Mouse (Mus musculus): ENCODE results near the gene Adk. TPM values are rescaled to one million over a fixed set of nuclear protein-coding genes. Genes with fewer than 3 reads are reported as not detected.

Adk gene
- total and polyA plus RNA-seq, 2 experiments from 2014 or later = 126 to 246 TPM

DNA sequence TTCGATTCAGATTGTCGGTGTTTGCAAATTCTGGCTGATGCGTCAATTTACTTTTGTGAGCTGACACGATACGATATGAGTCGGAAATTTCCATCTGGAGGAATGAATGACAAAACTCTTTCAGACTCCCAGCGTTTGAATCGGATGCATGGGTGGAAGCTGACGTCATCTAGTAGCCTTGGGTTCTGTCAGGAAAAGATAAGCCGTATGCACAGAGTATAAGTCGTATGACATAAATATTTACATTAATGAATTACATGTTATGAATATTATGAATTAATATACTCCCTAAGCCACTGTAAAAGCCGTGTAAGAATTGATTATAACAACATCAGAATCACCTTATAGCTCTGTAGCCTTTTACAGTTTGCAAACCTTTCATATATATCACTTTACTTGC is 13.3 kb upstream of the Adk start:
- no peak for DNase-seq (ENCODE audit: low spot score)
- Histone ChIP-seq H3K27ac (ENCODE audit: low read depth) (no peak overlapping the region), H3K4me3 (ENCODE audit: low read depth, low read length) (no peak overlapping the region), H3K27me3 (ENCODE audit: control insufficient read depth, insufficient read depth, low read length) (no peaks in the 10 kb centered on the region), H3K4me2 (ENCODE audit: low read depth, low read length) (no peak overlapping the region), H3K4me1 (ENCODE audit: control insufficient read depth, insufficient read depth) (no peaks in the 10 kb centered on the region), H3K36me3 (replicated peaks; ENCODE audit: control insufficient read depth, insufficient read depth, low read length) (peaks cover 52% of the 10 kb centered on the region), H3K9me3 (replicated peaks; ENCODE audit: control insufficient read depth, low read length) (no peaks in the 10 kb centered on the region), H3K9ac (replicated peaks; ENCODE audit: low read depth, low read length) (no peak overlapping the region)
- 52% methylated on average over 12 of the region's 12 CpGs for WGBS
- TF ChIP-seq EP300 (IDR thresholded peaks at IDR 0.05; ENCODE audit: low read depth) (no peak), CTCF (IDR thresholded peaks at IDR 0.05; ENCODE audit: low read depth) (no peak)
- no peak for ATAC-seq (ENCODE audit: insufficient read depth, low read depth)

DNA sequence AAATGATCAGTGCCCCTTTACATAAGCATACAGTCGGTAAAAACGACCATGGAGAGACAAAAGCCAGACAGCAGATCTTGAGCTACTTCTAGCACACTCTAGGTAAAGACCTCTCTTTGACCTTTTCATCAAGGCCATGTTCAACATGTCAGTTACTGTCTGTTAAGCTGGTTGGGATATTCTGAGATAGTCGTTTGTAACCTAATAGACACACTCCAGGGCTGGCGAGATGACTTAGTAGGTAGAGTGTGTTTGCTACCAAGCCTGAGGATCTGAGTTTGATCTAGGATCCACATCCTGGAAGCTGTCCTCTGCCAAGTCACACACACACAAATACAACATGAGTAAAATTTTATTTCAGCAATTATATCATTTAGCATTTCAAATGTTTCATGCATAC is 12.8 kb upstream of the Adk start:
- no peak for TF ChIP-seq CTCF (IDR thresholded peaks at IDR 0.05; ENCODE audit: low read depth)
- no peak for TF ChIP-seq EP300 (IDR thresholded peaks at IDR 0.05; ENCODE audit: low read depth)
- no peak overlapping the region for H3K4me2 ChIP-seq (ENCODE audit: low read depth, low read length)
- H3K4me3 ChIP-seq (ENCODE audit: low read depth, low read length) = no peak overlapping the region
- H3K27me3 ChIP-seq (ENCODE audit: control insufficient read depth, insufficient read depth, low read length) = no peaks in the 10 kb centered on the region
- no peak overlapping the region for H3K27ac ChIP-seq (ENCODE audit: low read depth)
- no peaks in the 10 kb centered on the region for H3K4me1 ChIP-seq (ENCODE audit: control insufficient read depth, insufficient read depth)
- H3K9ac ChIP-seq (replicated peaks; ENCODE audit: low read depth, low read length) = no peak overlapping the region
- DNase-seq (ENCODE audit: low spot score) (no peak), ATAC-seq (ENCODE audit: insufficient read depth, low read depth) (no peak)
- 33% methylated on average over 4 of the region's 4 CpGs for WGBS
- H3K36me3 ChIP-seq (replicated peaks; ENCODE audit: control insufficient read depth, insufficient read depth, low read length) = peaks cover 50% of the 10 kb centered on the region
- H3K9me3 ChIP-seq (replicated peaks; ENCODE audit: control insufficient read depth, low read length) = no peaks in the 10 kb centered on the region

DNA sequence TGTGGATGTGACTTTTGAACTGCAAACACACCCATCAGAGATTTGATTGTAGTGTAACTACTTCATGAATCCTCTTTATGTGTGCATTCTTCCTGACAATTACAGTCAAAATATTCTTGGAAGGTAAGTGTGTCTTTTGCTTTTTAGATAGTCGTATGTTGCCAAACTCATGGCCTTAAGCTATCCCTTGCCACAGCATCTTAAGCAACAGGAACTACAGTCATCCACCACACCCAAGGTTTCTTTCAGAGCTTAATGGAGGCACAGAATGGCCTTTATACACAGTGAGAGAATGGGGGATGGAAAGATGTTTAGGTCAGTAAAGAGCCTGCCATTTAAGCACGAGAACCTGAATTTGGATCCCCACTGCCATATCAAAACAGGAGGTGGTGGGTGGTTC is 4.5 kb upstream of the Adk start:
- no peaks in the 10 kb centered on the region for H3K9me3 ChIP-seq (replicated peaks; ENCODE audit: control insufficient read depth, low read length)
- H3K36me3 ChIP-seq (replicated peaks; ENCODE audit: control insufficient read depth, insufficient read depth, low read length) = peaks cover 9% of the 10 kb centered on the region
- TF ChIP-seq EP300 (IDR thresholded peaks at IDR 0.05; ENCODE audit: low read depth) = no peak
- no peak for TF ChIP-seq CTCF (IDR thresholded peaks at IDR 0.05; ENCODE audit: low read depth)
- DNase-seq (ENCODE audit: low spot score) (no peak), ATAC-seq (ENCODE audit: insufficient read depth, low read depth) (no peak)
- H3K4me1 ChIP-seq (ENCODE audit: control insufficient read depth, insufficient read depth) = peaks cover 13% of the 10 kb centered on the region
- no peak overlapping the region for H3K4me3 ChIP-seq (ENCODE audit: low read depth, low read length)
- no peak overlapping the region for H3K4me2 ChIP-seq (ENCODE audit: low read depth, low read length)
- no peak overlapping the region for H3K9ac ChIP-seq (replicated peaks; ENCODE audit: low read depth, low read length)
- H3K27ac ChIP-seq (ENCODE audit: low read depth) = no peak overlapping the region
- H3K27me3 ChIP-seq (ENCODE audit: control insufficient read depth, insufficient read depth, low read length) = no peaks in the 10 kb centered on the region
- 72% methylated on average over 2 of the region's 2 CpGs for WGBS

GRCm38 (mm10) chr14:21048879-21049278 is 3.5 kb upstream of the Adk start:
- DNase-seq (ENCODE audit: low spot score) = peak; percentile 49

GRCm38 (mm10) chr14:21050734-21051133 is 1.6 kb upstream of the Adk start:
- H3K4me1 ChIP-seq (ENCODE audit: control insufficient read depth, insufficient read depth) = peaks cover 22% of the 10 kb centered on the region
- no peak for ATAC-seq (ENCODE audit: insufficient read depth, low read depth)
- no peaks in the 10 kb centered on the region for H3K27me3 ChIP-seq (ENCODE audit: control insufficient read depth, insufficient read depth, low read length)
- no peak overlapping the region for H3K9ac ChIP-seq (replicated peaks; ENCODE audit: low read depth, low read length)
- H3K27ac ChIP-seq (ENCODE audit: low read depth) = no peak overlapping the region
- TF ChIP-seq EP300 (IDR thresholded peaks at IDR 0.05; ENCODE audit: low read depth) (no peak), CTCF (IDR thresholded peaks at IDR 0.05; ENCODE audit: low read depth) (peak; percentile 48)
- H3K4me3 ChIP-seq (ENCODE audit: low read depth, low read length) = no peak overlapping the region
- 75% methylated on average over 3 of the region's 3 CpGs for WGBS
- no peak overlapping the region for H3K4me2 ChIP-seq (ENCODE audit: low read depth, low read length)
- H3K36me3 ChIP-seq (replicated peaks; ENCODE audit: control insufficient read depth, insufficient read depth, low read length) = peaks cover 4% of the 10 kb centered on the region; the same call in 1 of the 2 replicates
- DNase-seq (ENCODE audit: low spot score) = no peak
- no peaks in the 10 kb centered on the region for H3K9me3 ChIP-seq (replicated peaks; ENCODE audit: control insufficient read depth, low read length)

More at GRCm38 (mm10) chr14:21048879-21049278, 3.5 kb upstream of the Adk start:
- Histone ChIP-seq H3K27me3 (ENCODE audit: control insufficient read depth, insufficient read depth, low read length) (no peaks in the 10 kb centered on the region), H3K4me3 (ENCODE audit: low read depth, low read length) (no peak overlapping the region), H3K9me3 (replicated peaks; ENCODE audit: control insufficient read depth, low read length) (no peaks in the 10 kb centered on the region), H3K27ac (ENCODE audit: low read depth) (no peak overlapping the region), H3K4me1 (ENCODE audit: control insufficient read depth, insufficient read depth) (peaks cover 22% of the 10 kb centered on the region), H3K4me2 (ENCODE audit: low read depth, low read length) (no peak overlapping the region), H3K9ac (replicated peaks; ENCODE audit: low read depth, low read length) (no peak overlapping the region), H3K36me3 (replicated peaks; ENCODE audit: control insufficient read depth, insufficient read depth, low read length) (peaks cover 9% of the 10 kb centered on the region)
- no peak for ATAC-seq (ENCODE audit: insufficient read depth, low read depth)
- TF ChIP-seq EP300 (IDR thresholded peaks at IDR 0.05; ENCODE audit: low read depth) (no peak), CTCF (IDR thresholded peaks at IDR 0.05; ENCODE audit: low read depth) (peak; percentile 65)

GRCm38 (mm10) chr14:21051380-21052111 is 828 bp upstream of the Adk start:
- TF ChIP-seq CTCF (IDR thresholded peaks at IDR 0.05; ENCODE audit: low read depth) = no peak
- TF ChIP-seq EP300 (IDR thresholded peaks at IDR 0.05; ENCODE audit: low read depth) = no peak
- Histone ChIP-seq H3K4me2 (ENCODE audit: low read depth, low read length) (peak overlapping the region; percentile 76), H3K36me3 (replicated peaks; ENCODE audit: control insufficient read depth, insufficient read depth, low read length) (no peaks in the 10 kb centered on the region; the same call in 1 of the 2 replicates), H3K9ac (replicated peaks; ENCODE audit: low read depth, low read length) (peak overlapping the region; percentile 86), H3K4me3 (ENCODE audit: low read depth, low read length) (peak overlapping the region; percentile 91), H3K4me1 (ENCODE audit: control insufficient read depth, insufficient read depth) (peaks cover 22% of the 10 kb centered on the region), H3K27ac (ENCODE audit: low read depth) (peak overlapping the region; percentile 96), H3K27me3 (ENCODE audit: control insufficient read depth, insufficient read depth, low read length) (no peaks in the 10 kb centered on the region), H3K9me3 (replicated peaks; ENCODE audit: control insufficient read depth, low read length) (no peaks in the 10 kb centered on the region)
- ATAC-seq (ENCODE audit: insufficient read depth, low read depth) (peak; percentile 0; the same call in 1 of the 2 replicates), DNase-seq (ENCODE audit: low spot score) (no peak)
- 7% methylated on average over 25 of the region's 28 CpGs for WGBS

Data from heart, postnatal 0 days (tissue).